In genomic region chr17:51179195-51179953, GRCm38 (mm10) we compare ENCODE assay signal across 8 mouse cellular contexts. TPM values are rescaled to one million over a fixed set of nuclear protein-coding genes. Genes with fewer than 3 reads are reported as not detected.
A peak's percentile ranks its signal among the peaks of the same experiment; 100 is the strongest.
DNase-seq lines count a peak whose midpoint lies in the region; ATAC-seq and TF ChIP-seq lines count a peak whose summit lies in the region.

Gene Tbc1d5 (minus strand): TSS chr17:51179352.

- peak; percentile 92 for DNase-seq in MN1 (ENCODE audit: low spot score)
- DNase-seq in cerebellum, adult 9-10 months = peak; percentile 95
- DNase-seq in hindbrain, embryonic 10.5 days (ENCODE audit: low spot score) = peak; percentile 92
- DNase-seq in layer of hippocampus, adult 9-11 months = peak; percentile 96
- peak; percentile 97 for DNase-seq in lung, postnatal 0 days (ENCODE audit: low spot score)
- peak; percentile 81 for DNase-seq in ovary, postnatal 14 days (ENCODE audit: low spot score)
- peak; percentile 79 for DNase-seq in thymus, postnatal 14 days

- H3K27me3 ChIP-seq in hindbrain, embryonic 10.5 days (ENCODE audit: insufficient read depth, poor library complexity, severe bottlenecking) = no peaks in the 10 kb centered on the region
- no peaks in the 10 kb centered on the region for H3K27me3 ChIP-seq in lung, postnatal 0 days (replicated peaks; ENCODE audit: insufficient read depth, low read length)

- H3K4me2 ChIP-seq in lung, postnatal 0 days (replicated peaks; ENCODE audit: low read depth, low read length) = peak within 1 kb of the TSS; percentile 84

- 0 out of 2 replicates have a peak, but pooled peaks have one; percentile 14 for TF ChIP-seq CTCF in lung, postnatal 0 days (IDR thresholded peaks at IDR 0.05)

- 2% methylated on average over 54 of the region's 54 CpGs for WGBS in hindbrain, embryonic 10.5 days
- 4% methylated on average over 51 of the region's 54 CpGs for WGBS in lung, postnatal 0 days

- H3K36me3 ChIP-seq in hindbrain, embryonic 10.5 days = no peaks in the 10 kb centered on the region
- no peaks in the 10 kb centered on the region for H3K36me3 ChIP-seq in lung, postnatal 0 days (ENCODE audit: insufficient read depth, low read length)

- peak within 1 kb of the TSS; percentile 89 for H3K9ac ChIP-seq in lung, postnatal 0 days (replicated peaks; ENCODE audit: low read depth)

- H3K27ac ChIP-seq in hindbrain, embryonic 10.5 days = peak within 1 kb of the TSS; percentile 100
- peak within 1 kb of the TSS; percentile 99 for H3K27ac ChIP-seq in lung, postnatal 0 days (ENCODE audit: low read length)

- peak; percentile 86 for ATAC-seq in frontal cortex, adult (ENCODE audit: low TSS enrichment)
- peak; percentile 99 for ATAC-seq in lung, postnatal 0 days

- no peaks in the 10 kb centered on the region for H3K9me3 ChIP-seq in hindbrain, embryonic 10.5 days
- H3K9me3 ChIP-seq in lung, postnatal 0 days (ENCODE audit: low read length) = no peaks in the 10 kb centered on the region

- peak within 1 kb of the TSS; percentile 84 for H3K4me3 ChIP-seq in hindbrain, embryonic 10.5 days
- H3K4me3 ChIP-seq in lung, postnatal 0 days (ENCODE audit: low read depth, low read length) = peak within 1 kb of the TSS; percentile 89

- H3K4me1 ChIP-seq in hindbrain, embryonic 10.5 days (replicated peaks) = peaks cover 9% of the 10 kb centered on the region
- peaks cover 5% of the 10 kb centered on the region for H3K4me1 ChIP-seq in lung, postnatal 0 days (ENCODE audit: insufficient read depth, low read depth, low read length)

- no peak for TF ChIP-seq EP300 in lung, postnatal 0 days (IDR thresholded peaks at IDR 0.05)

RNA-seq across cellular contexts. Expression of gene Tbc1d5, which starts in this region (rescaled TPM):
- polyA plus RNA-seq in hindbrain, embryonic 10.5 days (2016; fragmentation: Nextera tagmentation; extraction: Ambion mirVana) = 9.3 and 11.6 TPM in 2 replicates
- 3.9 and 5.6 TPM in 2 replicates for polyA plus RNA-seq in lung, postnatal 0 days (2015; fragmentation: Nextera tagmentation; extraction: Ambion mirVana)

Comparison
In these comparisons a context has a peak if more than half of its experiments do, and no peak if none do; other contexts are left out.
1. Peak in every context shown above with its lines: DNase-seq, ATAC-seq, H3K4me3 ChIP-seq and H3K27ac ChIP-seq.